Mouse (Mus musculus): ENCODE data around the gene Wdr5. TPM values are rescaled to one million over a fixed set of nuclear protein-coding genes. Genes with fewer than 3 reads are reported as not detected.

Wdr5 gene
- 10 to 100 TPM; 31.4 to 34.2 TPM for total RNA-seq (2021)

GRCm38 (mm10) chr2:27514639-27515328 lies at the start of gene Wdr5:
Gene Wdr5 (plus strand): TSS chr2:27515157.
- DNase-seq, result peak; percentile 99

- no peak for DNase-seq
These were observed 45.5 kb upstream of the Wdr5 start for GRCm38 (mm10) chr2:27469292-27469990.

GRCm38 (mm10) chr2:27469991-27470355 lies 45.0 kb upstream of the Wdr5 start:
- no peak for DNase-seq

GRCm38 (mm10) chr2:27470535-27470934 lies 44.4 kb upstream of the Wdr5 start:
- DNase-seq, result no peak

DNA sequence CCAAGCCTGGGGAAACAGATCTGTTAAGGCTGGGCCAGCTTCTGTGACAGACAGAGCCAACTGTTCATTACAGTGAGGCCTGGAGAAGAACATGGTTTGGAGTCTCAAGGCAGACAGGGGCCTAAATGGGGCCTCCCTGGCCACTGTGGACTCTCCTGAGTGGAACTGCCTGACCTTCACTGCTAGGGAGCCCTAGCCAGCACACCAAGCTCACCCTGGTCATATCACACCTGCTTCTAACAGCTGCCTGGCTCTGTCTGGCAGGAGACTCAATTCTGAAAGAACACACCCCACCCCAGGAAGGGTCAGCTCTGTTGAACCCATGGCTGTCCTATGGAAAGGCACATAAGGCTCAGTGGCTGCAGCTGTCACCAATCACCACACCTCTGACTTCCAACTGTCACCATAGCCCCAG lies 43.8 kb upstream of the Wdr5 start:
- no peak for DNase-seq

- DNase-seq, result no peak
These were observed 41.7 kb upstream of the Wdr5 start for GRCm38 (mm10) chr2:27473061-27473765.

GRCm38 (mm10) chr2:27473911-27474310 lies 41.0 kb upstream of the Wdr5 start:
- DNase-seq, result no peak

GRCm38 (mm10) chr2:27474621-27475484 lies 40.1 kb upstream of the Wdr5 start:
- peak; percentile 62 for DNase-seq

- DNase-seq, result peak; percentile 93
These were observed 39.3 kb upstream of the Wdr5 start for GRCm38 (mm10) chr2:27475495-27476302.

DNA sequence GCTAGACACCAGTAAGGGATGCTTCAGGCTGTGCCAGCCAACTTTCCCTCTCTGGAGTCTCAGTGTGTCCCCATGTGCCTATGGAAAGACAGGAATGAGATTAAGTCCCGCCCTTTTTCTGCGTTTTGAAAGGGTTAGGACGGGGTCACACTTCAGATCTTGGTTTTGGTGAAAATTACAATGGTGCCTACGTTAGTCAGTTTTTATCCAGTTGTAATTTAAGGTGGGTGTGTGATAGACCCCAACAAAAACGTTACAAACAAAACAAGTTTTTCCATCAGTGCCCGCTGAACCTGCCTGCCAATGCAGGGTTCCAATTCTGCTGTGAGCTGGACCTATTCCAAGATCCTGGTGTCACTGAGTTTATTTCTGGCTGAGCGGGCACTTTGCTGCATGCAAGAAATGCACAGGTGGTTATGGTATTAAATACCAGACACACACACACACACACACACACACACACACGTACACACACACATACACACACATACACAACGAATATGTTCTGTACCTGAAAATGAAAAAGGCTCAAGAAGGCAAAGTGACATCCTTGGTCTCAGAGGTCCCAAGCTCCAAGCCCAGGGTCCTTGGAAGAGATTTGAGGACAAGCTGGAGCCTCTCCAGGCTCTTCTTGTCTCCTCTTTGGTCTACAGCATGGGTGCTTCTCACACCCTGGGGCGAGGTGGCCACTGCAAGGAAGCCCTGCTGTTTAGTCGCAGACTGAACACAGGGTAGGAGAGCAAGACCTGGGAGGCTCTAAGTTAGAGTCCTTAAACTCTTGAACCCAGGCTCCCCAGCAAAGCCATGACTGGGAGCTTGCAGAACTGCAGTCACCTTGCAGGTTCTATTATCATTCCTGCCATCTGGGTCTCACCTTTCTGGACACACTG lies 38.4 kb upstream of the Wdr5 start:
- peak; percentile 42 for DNase-seq

DNA sequence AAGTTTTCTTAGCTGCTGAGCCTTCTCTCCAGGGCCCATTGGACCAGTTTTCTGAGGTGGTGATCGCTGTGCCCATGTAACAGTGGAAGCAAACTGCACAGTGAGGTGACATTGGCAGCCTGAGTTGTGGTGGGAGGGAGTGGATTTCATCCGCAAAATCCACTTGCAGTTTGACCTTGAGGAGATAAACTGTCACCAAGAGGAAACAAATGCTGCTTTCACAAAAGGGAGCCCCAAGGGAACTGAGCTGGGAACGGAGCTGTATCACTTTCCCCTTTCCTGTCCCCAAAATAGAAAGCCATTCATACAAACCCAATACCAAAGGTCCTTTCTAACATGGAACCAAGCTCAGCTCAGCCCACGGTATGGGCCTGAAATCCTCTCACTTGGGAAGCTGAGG lies 35.1 kb upstream of the Wdr5 start:
- no peak for DNase-seq

- no peak for DNase-seq
These were observed 34.6 kb upstream of the Wdr5 start for GRCm38 (mm10) chr2:27480367-27480766.

GRCm38 (mm10) chr2:27482265-27482861 lies 32.6 kb upstream of the Wdr5 start:
- no peak for DNase-seq

- no peak for DNase-seq
These were observed 28.2 kb upstream of the Wdr5 start for GRCm38 (mm10) chr2:27486725-27487124.

DNA sequence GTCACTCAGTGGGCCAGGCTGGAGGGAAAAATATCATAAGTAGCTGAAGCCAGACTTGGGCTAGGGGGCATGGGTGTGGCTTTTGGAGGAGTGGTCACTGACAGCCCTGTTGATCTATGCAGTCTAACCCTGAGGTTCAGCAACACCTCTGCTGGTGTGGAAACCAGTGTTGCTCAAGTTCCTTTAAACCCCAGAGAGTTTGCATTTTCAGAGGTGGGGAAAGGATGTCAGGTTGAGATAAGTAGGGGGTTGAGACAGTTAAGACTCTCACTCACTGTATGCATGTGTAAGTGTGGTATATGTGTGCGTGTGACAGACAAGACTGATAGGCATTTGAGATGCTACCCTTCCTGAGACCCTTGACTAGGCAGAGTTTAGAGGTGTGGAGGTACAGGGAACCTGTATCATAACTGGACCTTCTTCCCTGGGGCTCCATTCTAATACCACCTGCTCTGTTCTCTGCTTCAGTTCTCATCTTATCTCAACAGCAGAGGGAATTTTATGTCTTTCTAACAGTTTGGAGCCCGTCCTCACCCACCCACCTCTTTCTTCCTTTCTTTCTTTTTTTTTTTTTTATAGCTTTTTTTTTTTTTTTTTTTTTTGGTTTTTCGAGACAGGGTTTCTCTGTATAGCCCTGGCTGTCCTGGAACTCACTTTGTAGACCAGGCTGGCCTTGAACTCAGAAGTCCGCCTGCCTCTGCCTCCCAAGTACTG lies 27.5 kb upstream of the Wdr5 start:
- no peak for DNase-seq

DNA sequence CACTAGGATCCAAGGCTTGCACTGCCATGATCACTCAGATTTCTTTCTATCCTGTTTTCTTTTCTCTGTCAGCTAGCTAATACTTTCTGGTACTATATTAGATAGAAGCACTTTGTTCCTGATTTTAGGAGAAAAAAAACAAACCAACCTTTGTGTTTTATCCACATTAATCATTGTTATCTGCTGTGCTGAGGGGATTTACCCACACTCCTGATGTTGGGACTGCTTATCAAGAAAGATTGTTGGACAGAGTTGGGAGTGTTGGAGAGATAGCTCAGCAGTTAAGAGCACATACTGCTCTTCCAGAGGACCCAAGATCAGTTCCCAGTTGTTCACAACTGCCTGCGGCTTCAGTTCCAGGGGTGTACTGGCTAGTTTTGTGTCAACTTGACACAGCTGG lies 26.6 kb upstream of the Wdr5 start:
- DNase-seq, result no peak

DNA sequence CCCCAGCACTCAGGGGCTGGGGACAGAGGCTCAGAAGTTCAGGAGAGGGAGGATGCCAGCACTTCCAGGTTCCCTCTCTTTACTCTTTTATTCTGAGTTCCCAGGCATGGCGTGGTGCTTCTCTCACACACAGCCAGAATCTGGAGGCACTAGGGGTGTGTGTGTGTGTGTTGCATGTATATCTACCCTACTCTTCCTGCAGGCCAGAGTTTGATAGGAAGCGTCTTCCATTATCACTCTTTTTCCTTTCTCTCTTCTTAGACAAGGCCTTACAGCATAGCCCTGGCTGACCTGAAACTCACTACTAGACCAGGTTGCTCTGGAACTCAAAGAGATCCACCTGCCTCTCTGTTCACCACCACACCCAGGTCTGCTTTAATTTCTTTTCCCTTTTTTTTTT lies 24.0 kb upstream of the Wdr5 start:
- DNase-seq, result no peak

DNA sequence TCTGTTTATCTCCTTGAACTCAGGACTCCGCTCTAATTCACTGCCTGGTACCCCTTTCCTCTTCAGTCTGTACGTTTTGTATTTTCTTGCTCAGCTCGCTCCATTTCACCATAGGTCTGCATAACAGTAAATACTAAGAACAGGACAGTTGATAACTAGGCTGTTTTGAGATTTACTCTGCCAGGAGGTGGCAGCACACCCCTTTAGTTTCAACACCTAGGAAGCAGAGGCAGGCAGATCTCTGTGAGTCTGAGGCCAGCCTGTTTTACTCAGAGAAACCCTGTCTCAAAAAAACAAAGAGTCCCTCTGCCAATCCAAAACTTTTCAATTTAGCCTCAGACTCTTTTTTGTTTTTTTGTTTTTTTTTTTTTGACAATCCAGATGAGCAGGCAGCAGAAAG lies 21.0 kb upstream of the Wdr5 start:
- DNase-seq, result no peak

DNA sequence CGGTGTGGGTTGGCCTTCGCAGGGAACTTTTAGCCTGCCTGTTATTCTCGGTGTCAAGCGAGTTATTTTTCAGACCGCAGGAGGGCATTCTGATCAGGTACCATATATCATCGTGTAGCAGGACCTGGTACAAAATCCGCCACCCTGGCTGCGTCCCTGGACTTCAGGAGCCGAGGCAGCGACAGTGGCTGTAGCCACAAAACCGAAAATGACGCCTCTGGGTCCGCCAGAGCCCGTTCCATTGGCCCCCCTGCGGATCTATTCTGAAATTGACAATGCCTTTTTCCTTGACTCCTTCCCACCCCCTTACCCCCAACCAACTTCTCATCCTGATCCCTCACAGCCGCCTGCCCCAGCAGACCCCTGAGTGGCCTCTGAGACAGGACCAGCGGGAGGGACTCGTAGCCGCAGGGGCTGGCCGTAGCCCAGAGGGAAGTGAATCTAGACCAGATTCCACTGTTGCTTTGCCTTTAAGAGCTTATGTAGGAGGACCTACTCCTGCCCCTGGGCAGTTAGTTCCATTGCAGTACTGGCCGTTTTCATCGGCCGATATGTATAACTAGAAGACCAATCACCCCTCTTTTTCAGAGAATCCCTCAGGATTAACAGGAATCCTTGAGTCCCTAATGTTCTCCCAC lies 18.4 kb upstream of the Wdr5 start:
- no peak for DNase-seq

Measured in heart, postnatal 4 days (tissue).